Mouse (Mus musculus) midbrain, embryonic 16.5 days (tissue): ENCODE data around the gene Flywch1. TPM values are rescaled to one million over a fixed set of nuclear protein-coding genes. Genes with fewer than 3 reads are reported as not detected.

Source experiments
- ATAC-seq: fragments of 200-750 bp; cut with Nextera tagmentation; 2 replicates; pipeline ENCODE4 v1.8.0; 2017; ENCODE audit warnings: moderate TSS enrichment
- H3K27ac ChIP-seq: fragments of 300-500 bp; sonication (generic); 2 replicates; pipeline ENCODE4 v1.5.1; 2014; ENCODE audit warnings: mild to moderate bottlenecking, low read length, mixed read lengths
- H3K27me3 ChIP-seq: fragments of 300-500 bp; sonication (generic); 2 replicates; pipeline ENCODE4 v1.6.1; 2014; ENCODE audit warnings: low read depth, low read length, mixed read lengths; ENCODE audit not compliant: control insufficient read depth, insufficient read depth
- H3K36me3 ChIP-seq: fragments of 300-500 bp; sonication (generic); 2 replicates; pipeline ENCODE4 v1.6.1; 2014; ENCODE audit warnings: mild to moderate bottlenecking, low read length, moderate library complexity, mixed read lengths; ENCODE audit not compliant: control insufficient read depth, insufficient read depth
- H3K4me1 ChIP-seq: fragments of 300-500 bp; sonication (generic); 2 replicates; pipeline ENCODE4 v1.6.1; 2014; ENCODE audit warnings: mild to moderate bottlenecking, low read length, mixed read lengths; ENCODE audit not compliant: control insufficient read depth, insufficient read depth
- H3K4me2 ChIP-seq: fragments of 300-500 bp; sonication (generic); 2 replicates; pipeline ENCODE4 v1.6.1; 2014; ENCODE audit warnings: mild to moderate bottlenecking, low read length, mixed read lengths
- H3K4me3 ChIP-seq: fragments of 300-500 bp; sonication (generic); 2 replicates; pipeline ENCODE4 v1.5.1; 2014; ENCODE audit warnings: low read depth, mild to moderate bottlenecking, low read length, moderate library complexity, mixed read lengths
- H3K9ac ChIP-seq: fragments of 300-500 bp; sonication (generic); 2 replicates; pipeline ENCODE4 v1.6.1; 2014; ENCODE audit warnings: low read depth, low read length, mixed read lengths
- H3K9me3 ChIP-seq: fragments of 300-500 bp; sonication (generic); replicated peaks from 2 replicates; pipeline ENCODE4 v1.6.1; 2014; ENCODE audit warnings: mild to moderate bottlenecking, low read length, mixed read lengths; ENCODE audit not compliant: control insufficient read depth, poor library complexity, severe bottlenecking
- WGBS: fragments of 180-500 bp; shearing (Covaris S2); extraction: QIAGEN DNeasy Blood & Tissue Kit; methylation state at CpG from one replicate; pipeline ENCODE4 v1.1.7; 2014; 5-methylcytosine and 5-hydroxymethylcytosine counted together
- polyA plus RNA-seq: library from polyadenylated mRNA; unstranded; fragments of >200 nt; fragmentation: Nextera tagmentation; extraction: Ambion mirVana; gene quantifications from 2 replicates; pipeline ENCODE4 v1.2.1, GENCODE M21; 2015

The Flywch1 gene
- polyA plus RNA-seq, 1 experiment from 2014 or later, result 205 TPM

DNA sequence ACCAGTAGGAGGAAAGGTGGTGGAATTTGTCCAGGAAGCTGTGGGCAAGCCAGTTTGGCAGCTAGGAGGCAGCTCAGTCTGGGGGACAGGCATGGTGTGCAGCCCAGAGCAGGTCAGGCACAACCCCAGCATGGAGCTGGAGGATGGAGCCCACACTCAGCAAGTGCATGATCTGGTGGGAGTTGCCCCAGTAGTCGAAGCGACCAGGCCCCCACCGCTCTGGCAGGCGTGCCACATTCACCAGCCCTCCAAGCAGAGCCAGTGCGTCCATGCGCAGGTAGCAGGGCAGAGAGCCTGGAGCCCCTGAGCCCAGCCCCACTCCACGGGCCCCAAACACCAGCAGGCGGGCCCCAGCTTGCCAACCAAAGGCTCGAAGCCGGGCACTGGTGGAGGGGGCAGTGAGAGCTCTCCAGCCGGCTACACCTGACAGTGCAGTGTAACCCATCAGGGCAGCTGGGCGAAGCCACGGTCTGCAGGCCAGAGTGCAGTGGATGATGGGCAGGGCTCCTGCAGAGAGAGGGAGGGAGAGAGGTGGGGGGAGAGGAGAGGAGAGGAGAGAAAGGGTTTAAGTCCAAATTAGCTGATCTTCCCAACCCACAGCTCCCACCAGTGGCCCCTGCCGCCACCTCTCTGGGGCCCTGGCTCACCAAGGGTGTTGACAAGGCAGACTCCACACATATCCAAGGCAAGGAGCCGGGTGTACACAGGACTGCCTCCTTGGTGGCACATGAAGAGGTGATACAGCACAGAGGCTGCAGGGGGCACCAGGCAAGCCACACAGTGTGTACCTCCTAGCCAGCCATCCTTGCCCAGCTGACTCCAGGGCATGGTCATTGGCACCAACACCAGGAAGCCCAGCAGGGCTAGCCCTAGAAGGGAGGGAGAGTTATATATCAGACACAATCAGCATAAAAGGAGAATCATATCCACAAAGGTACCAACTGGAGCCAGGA lies 33.6 kb downstream of the Flywch1 start:
- WGBS, result 59% methylated on average over 15 of the region's 15 CpGs
- H3K36me3 ChIP-seq, result peaks cover 9% of the 10 kb centered on the region; the same call in 1 of the 2 replicates
- H3K9me3 ChIP-seq, result no peaks in the 10 kb centered on the region
- H3K4me1 ChIP-seq, result peaks cover 25% of the 10 kb centered on the region
- no peak for ATAC-seq
- H3K4me3 ChIP-seq, result 0 out of 2 replicates have a peak overlapping the region, but pooled peaks have one; percentile 6
- H3K27me3 ChIP-seq, result peaks cover 19% of the 10 kb centered on the region
- H3K27ac ChIP-seq, result no peak overlapping the region
- H3K9ac ChIP-seq, result peak overlapping the region; percentile 31; the same call in 1 of the 2 replicates
- H3K4me2 ChIP-seq, result peak overlapping the region; percentile 91

DNA sequence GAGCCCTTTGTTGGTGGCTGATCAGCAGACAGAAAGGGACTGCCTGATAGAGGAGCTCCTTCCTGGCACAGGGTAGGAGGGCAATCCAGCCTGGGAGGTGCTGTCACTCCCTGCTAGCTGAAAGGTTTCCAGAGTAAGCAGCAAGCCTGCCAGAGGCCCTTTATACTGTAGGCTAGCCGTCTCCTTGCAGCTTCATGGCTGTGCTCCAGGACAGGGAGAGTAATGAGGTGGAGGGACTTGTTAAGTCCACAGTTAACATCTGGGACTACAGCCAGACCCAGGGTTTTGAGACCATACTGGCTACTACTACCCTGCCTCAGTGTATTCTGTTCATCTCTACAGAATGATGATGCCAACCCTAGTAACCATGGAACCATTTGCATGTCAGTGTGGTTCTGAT lies 37.1 kb downstream of the Flywch1 start:
- H3K9ac ChIP-seq, result no peak overlapping the region
- 75% methylated on average over 1 of the region's 1 CpGs for WGBS
- H3K4me2 ChIP-seq, result no peak overlapping the region
- no peak overlapping the region for H3K4me3 ChIP-seq
- no peak for ATAC-seq
- H3K27me3 ChIP-seq, result no peaks in the 10 kb centered on the region
- no peaks in the 10 kb centered on the region for H3K9me3 ChIP-seq
- peaks cover 17% of the 10 kb centered on the region for H3K4me1 ChIP-seq
- peaks cover 9% of the 10 kb centered on the region; the same call in 1 of the 2 replicates for H3K36me3 ChIP-seq
- H3K27ac ChIP-seq, result no peak overlapping the region

DNA sequence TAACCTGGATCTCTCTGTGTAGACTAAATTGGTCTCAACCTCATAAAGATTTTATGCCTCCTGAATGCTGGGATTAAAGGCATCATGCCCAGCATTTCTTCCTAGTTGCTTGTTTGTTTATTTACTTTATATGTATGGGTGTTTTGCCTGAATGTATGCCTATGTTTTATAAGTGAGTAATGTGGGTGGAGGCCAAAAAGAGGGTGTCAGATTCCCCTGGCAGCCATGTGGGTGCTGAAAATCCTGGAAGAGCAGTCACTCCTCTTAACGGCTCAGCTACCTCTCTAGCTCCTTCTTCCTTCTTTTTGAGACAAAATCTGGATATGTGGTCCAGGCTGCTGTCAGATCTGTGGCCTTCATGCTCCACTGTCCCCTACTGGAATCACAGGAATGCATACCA lies 41.0 kb downstream of the Flywch1 start:
- 57% methylated on average over 1 of the region's 1 CpGs for WGBS
- Histone ChIP-seq H3K4me2 (no peak overlapping the region), H3K27me3 (no peaks in the 10 kb centered on the region), H3K9me3 (no peaks in the 10 kb centered on the region), H3K4me3 (no peak overlapping the region), H3K4me1 (peaks cover 8% of the 10 kb centered on the region; the same call in 1 of the 2 replicates), H3K9ac (no peak overlapping the region), H3K27ac (no peak overlapping the region), H3K36me3 (peaks cover under 1% of the 10 kb centered on the region; the same call in 1 of the 2 replicates)
- no peak for ATAC-seq

DNA sequence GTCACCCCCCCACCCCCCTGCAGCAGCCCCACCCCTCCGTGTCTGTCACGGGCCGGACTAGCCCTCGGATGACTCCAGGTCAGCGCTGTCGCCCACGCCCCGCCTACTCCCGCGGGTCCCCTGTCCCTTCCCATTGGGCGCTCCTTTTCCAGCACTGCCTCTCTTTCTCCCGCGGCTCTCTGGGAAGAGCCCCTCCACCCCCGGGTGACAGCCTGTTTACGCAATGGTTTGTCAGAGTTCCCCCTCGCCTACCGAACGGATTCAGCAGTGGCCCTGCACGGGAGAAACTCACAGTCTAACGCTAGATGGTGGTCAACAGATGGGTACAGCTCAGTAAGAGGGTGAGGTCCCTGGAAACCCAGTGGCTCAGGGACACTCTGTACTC lies 44.7 kb downstream of the Flywch1 start:
- H3K27me3 ChIP-seq, result no peaks in the 10 kb centered on the region
- WGBS, result under 1% methylated on average over 20 of the region's 20 CpGs
- ATAC-seq, result peak; percentile 84
- H3K27ac ChIP-seq, result peak overlapping the region; percentile 58; the same call in 1 of the 2 replicates
- H3K4me3 ChIP-seq, result peak overlapping the region; percentile 90
- peak overlapping the region; percentile 92 for H3K4me2 ChIP-seq
- peaks cover 10% of the 10 kb centered on the region; the same call in 1 of the 2 replicates for H3K4me1 ChIP-seq
- H3K9me3 ChIP-seq, result no peaks in the 10 kb centered on the region
- H3K9ac ChIP-seq, result peak overlapping the region; percentile 80
- H3K36me3 ChIP-seq, result no peaks in the 10 kb centered on the region

DNA sequence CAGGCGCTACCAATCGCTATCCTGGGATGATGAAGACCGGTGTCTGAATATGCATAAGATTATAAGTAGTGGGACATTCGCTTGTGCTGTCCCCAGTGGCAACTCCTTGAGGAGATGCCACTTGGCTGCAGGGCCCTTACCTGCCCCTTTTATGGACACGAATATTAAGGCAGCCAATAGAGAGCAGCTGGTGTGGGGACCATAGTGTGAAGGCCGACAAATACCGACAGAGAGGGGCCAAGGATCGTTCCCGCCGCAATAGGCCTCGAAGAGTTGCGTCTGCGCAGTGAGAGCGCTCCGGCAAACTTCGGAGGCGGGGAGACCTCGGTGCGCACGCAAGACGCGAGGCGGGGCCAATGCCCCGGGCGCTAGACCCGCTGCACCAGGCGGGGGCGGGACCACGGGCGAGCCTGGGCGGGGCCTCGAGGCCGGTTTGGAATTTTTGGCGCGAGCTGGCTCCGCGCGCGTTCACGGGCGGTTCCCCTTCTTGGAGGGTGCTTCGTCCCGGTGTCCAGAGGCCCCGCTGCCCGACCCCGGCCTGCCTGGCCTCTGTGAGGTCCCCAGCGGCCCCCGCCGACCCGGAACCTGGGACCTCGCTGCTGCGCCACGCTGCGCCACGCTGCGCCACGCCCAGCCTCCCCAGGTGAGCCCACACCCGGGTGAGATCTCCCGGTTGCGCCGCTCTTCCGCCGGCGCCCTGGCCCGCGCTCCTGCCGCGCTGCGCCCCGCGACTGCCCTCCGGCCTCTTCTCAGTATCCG lies 45.2 kb downstream of the Flywch1 start, which contains the start of gene Pkmyt1:
TSS of gene Pkmyt1 (plus strand) at position 338 of the 759 bp plus-strand sequence.
- peak within 1 kb of the TSS; percentile 90 for H3K4me3 ChIP-seq
- no peaks in the 10 kb centered on the region for H3K36me3 ChIP-seq
- H3K27ac ChIP-seq, result peak within 1 kb of the TSS; percentile 61
- ATAC-seq, result peak; percentile 93
- peaks cover 10% of the 10 kb centered on the region; the same call in 1 of the 2 replicates for H3K4me1 ChIP-seq
- peak within 1 kb of the TSS; percentile 92 for H3K4me2 ChIP-seq
- no peaks in the 10 kb centered on the region for H3K27me3 ChIP-seq
- H3K9ac ChIP-seq, result peak within 1 kb of the TSS; percentile 80
- H3K9me3 ChIP-seq, result no peaks in the 10 kb centered on the region
- WGBS, result under 1% methylated on average over 63 of the region's 73 CpGs

DNA sequence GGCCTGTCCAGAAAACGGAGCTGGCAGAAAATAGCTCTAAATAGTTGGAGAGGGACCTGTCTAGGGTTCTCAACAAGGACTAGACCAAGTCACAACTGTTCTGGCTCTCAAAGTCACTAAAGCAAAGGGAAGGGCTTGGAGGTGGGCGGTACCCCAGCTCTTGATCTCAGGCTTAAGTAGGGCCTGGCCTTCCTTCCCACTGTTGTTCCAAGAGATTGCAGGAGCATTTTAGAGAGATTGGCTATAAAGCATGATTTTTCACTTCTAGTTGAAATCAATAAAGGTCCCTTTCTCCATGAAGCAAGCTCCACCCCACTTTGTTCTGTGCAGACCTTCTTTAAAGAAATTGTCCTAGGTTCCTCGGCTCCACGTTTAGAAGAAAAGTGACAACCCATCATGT lies 45.9 kb downstream of the Flywch1 start:
- WGBS, result 61% methylated on average over 4 of the region's 4 CpGs

DNA sequence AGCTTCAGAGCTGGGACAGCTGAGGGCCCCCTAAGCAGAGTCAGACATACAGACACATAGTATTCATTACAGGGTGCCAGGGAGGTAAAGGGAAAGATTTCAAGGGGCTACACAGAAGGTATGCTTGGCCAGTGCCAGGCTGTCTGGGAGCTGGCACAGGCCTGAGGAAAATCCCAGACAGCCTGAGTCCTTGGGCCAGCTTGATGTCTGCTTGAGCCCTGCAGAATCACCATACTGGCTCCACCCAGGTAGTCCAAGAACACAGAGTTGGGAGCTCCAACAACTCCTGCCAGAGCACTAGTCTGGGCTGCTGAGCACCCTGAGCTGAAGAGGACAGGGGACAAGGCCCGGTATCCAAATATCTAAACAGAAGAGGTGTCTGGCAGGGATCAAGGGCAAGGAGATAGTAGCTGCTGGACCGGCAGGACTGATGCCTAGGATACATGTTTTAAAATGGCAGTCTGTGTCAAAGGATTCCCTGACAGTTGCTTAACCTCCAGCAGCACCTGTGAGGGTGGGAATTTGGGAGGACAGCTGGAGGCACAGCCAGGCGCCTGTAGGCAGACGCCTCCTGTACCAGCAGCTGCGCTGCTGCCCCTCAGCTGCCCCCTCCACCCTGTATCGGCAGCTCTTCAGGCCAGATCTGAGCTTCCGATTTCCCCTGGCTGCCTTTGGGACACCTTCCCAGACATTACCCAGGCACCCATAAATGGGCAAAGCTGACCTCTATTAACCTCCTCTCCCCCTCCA lies 48.9 kb downstream of the Flywch1 start, which contains the start of gene 1520401A03Rik:
TSS of gene 1520401A03Rik (minus strand) at position 408 of the 750 bp plus-strand sequence.
- no peak within 1 kb of the TSS for H3K4me2 ChIP-seq
- ATAC-seq, result no peak
- WGBS, result 79% methylated on average over 7 of the region's 7 CpGs
- H3K9ac ChIP-seq, result no peak within 1 kb of the TSS
- no peaks in the 10 kb centered on the region for H3K27me3 ChIP-seq
- H3K36me3 ChIP-seq, result no peaks in the 10 kb centered on the region
- no peaks in the 10 kb centered on the region for H3K9me3 ChIP-seq
- H3K4me3 ChIP-seq, result no peak within 1 kb of the TSS
- H3K27ac ChIP-seq, result no peak within 1 kb of the TSS
- H3K4me1 ChIP-seq, result peaks cover 10% of the 10 kb centered on the region; the same call in 1 of the 2 replicates

More for the DNA sequence above, 45.9 kb downstream of the Flywch1 start:
- Histone ChIP-seq H3K27me3 (no peaks in the 10 kb centered on the region), H3K4me2 (peak overlapping the region; percentile 92), H3K4me3 (peak overlapping the region; percentile 90), H3K4me1 (peaks cover 10% of the 10 kb centered on the region; the same call in 1 of the 2 replicates), H3K36me3 (no peaks in the 10 kb centered on the region), H3K9me3 (no peaks in the 10 kb centered on the region), H3K9ac (peak overlapping the region; percentile 80), H3K27ac (no peak overlapping the region)
- no peak for ATAC-seq

DNA sequence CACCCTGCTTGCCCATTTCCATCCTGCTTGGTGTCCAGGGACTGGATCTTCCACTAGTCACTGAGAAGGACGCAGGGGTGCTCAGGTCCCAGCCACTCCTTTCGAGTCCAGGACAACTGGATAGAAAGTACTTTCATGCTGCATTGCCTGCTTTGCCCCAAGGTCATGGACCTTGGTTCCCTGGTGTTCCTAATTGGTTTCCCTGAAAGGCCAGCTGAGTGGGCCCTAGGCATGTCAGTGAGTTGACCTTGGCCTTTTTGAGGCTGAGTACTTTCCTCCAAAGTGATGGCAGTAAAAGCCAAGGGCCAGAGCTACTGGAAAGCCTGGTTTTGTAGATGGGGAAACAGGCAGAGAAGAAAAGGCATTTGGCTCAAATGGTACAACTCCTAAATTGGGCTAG lies 49.5 kb downstream of the Flywch1 start:
- no peaks in the 10 kb centered on the region for H3K9me3 ChIP-seq
- no peak overlapping the region for H3K9ac ChIP-seq
- H3K27me3 ChIP-seq, result no peaks in the 10 kb centered on the region
- WGBS, result 87% methylated on average over 2 of the region's 2 CpGs
- H3K27ac ChIP-seq, result no peak overlapping the region
- H3K4me3 ChIP-seq, result no peak overlapping the region
- peaks cover 7% of the 10 kb centered on the region; the same call in 1 of the 2 replicates for H3K4me1 ChIP-seq
- ATAC-seq, result no peak
- H3K36me3 ChIP-seq, result no peaks in the 10 kb centered on the region
- H3K4me2 ChIP-seq, result no peak overlapping the region
